In the genomic region with DNA sequence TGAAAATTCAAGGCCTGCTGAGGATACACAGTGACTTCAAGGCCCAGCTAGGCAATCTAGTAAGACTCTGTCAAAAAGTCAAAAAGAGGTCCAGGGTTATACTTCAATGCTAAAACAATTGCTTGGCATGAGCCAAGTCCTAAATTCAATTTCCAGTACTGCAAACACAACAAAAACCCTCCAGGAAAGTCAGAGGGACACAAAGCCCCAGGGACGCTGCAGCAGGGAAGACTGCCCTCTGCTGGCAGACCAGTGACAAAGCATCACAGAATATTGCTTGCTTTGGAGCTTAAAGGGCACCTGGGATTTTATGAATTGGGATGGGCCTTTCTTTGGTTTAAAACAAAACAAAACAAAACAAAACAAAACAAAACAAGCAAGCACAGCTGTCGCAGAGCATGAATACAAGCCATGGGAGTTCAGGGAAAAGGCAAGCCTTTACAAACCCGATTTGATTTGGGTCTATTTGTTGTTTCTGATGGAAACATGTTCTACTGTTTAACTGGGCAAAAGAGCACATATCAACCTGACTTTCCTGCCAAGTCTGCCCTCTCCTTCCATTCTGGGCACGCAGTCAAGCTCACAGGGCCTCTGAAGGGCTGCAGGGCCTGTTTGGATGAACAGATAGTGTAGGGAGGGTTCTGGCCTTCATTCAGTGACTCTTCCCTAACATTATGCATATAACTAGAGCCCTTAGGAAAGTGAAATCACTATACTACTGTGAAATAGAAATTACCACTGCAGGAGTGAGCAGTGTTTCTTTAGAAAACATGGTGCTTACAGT, we compare ENCODE assay signal across 8 mouse cellular contexts. TPM values are rescaled to one million over a fixed set of nuclear protein-coding genes. Genes with fewer than 3 reads are reported as not detected.
DNase-seq lines count a peak whose midpoint lies in the region; ATAC-seq and TF ChIP-seq lines count a peak whose summit lies in the region.

No protein-coding gene starts in this region.

- peaks cover 48% of the 10 kb centered on the region for H3K36me3 ChIP-seq in forebrain, embryonic 10.5 days (replicated peaks)
- peaks cover 18% of the 10 kb centered on the region; the same call in 1 of the 2 replicates for H3K36me3 ChIP-seq in forebrain, embryonic 13.5 days (ENCODE audit: poor library complexity, severe bottlenecking)

- ATAC-seq in forebrain, embryonic 13.5 days = no peak
- ATAC-seq in megakaryocyte-erythroid progenitor cell, adult 5-6 weeks (replicated peaks; ENCODE audit: low FRiP score, low TSS enrichment, poor library complexity, severe bottlenecking) = peak; percentile 78

- H3K27me3 ChIP-seq in forebrain, embryonic 10.5 days (ENCODE audit: poor library complexity, severe bottlenecking) = peaks cover 10% of the 10 kb centered on the region
- no peaks in the 10 kb centered on the region for H3K27me3 ChIP-seq in forebrain, embryonic 13.5 days

- H3K9ac ChIP-seq in forebrain, embryonic 13.5 days = no peak overlapping the region

- no peaks in the 10 kb centered on the region for H3K9me3 ChIP-seq in forebrain, embryonic 10.5 days
- H3K9me3 ChIP-seq in forebrain, embryonic 13.5 days (replicated peaks) = no peaks in the 10 kb centered on the region

- TF ChIP-seq CTCF in lung, adult 2 months (IDR thresholded peaks at IDR 0.05; ENCODE audit: insufficient read depth, low read length) = peak; percentile 76

- DNase-seq in forebrain, embryonic 10.5 days (ENCODE audit: extremely low spot score, low spot score) = peak; percentile 15
- no peak for DNase-seq in lung, adult 2 months
- DNase-seq in lung, postnatal 36 days = no peak
- peak; percentile 52 for DNase-seq in adrenal gland, postnatal 10 days
- DNase-seq in forelimb bud, embryonic 11.5 days (ENCODE audit: low read depth, low spot score) = peak; percentile 26
- no peak for DNase-seq in kidney, postnatal 25 days

- no peak overlapping the region for H3K4me2 ChIP-seq in forebrain, embryonic 13.5 days

- no peak overlapping the region for H3K4me3 ChIP-seq in forebrain, embryonic 10.5 days
- H3K4me3 ChIP-seq in forebrain, embryonic 13.5 days = no peak overlapping the region
- H3K4me3 ChIP-seq in lung, adult 2 months (replicated peaks; ENCODE audit: extremely low read depth, low read depth, low read length) = no peak overlapping the region

- TF ChIP-seq POLR2A in lung, adult 2 months (IDR thresholded peaks at IDR 0.05; ENCODE audit: borderline replicate concordance, extremely low read depth, low read depth, low read length) = no peak

- H3K27ac ChIP-seq in forebrain, embryonic 10.5 days = no peak overlapping the region
- no peak overlapping the region for H3K27ac ChIP-seq in forebrain, embryonic 13.5 days

- 37% methylated on average over 4 of the region's 4 CpGs for WGBS in forebrain, embryonic 10.5 days
- 40% methylated on average over 4 of the region's 4 CpGs for WGBS in forebrain, embryonic 13.5 days
- WGBS in lung, adult 2 months = 34% methylated on average over 4 of the region's 4 CpGs

- no peaks in the 10 kb centered on the region for H3K4me1 ChIP-seq in forebrain, embryonic 10.5 days
- no peaks in the 10 kb centered on the region for H3K4me1 ChIP-seq in forebrain, embryonic 13.5 days
- H3K4me1 ChIP-seq in lung, adult 2 months (ENCODE audit: control insufficient read depth, insufficient read depth, low read length) = no peaks in the 10 kb centered on the region

RNA-seq across cellular contexts. Expression of a gene that starts 16.3 kb away (rescaled TPM):
- polyA plus RNA-seq in forebrain, embryonic 10.5 days (2016; fragmentation: Nextera tagmentation; extraction: Ambion mirVana) = 19.4 and 20.3 TPM in 2 replicates
- polyA plus RNA-seq in forebrain, embryonic 13.5 days (2015; fragmentation: Nextera tagmentation; extraction: Ambion mirVana) = 23.7 TPM in 2 replicates
- 11.5 and 15.6 TPM in 2 replicates for polyA plus RNA-seq in lung, adult 2 months (2012; rRNA removed)
- total RNA-seq in adrenal gland, postnatal 10 days (2021) = 10 to 100 TPM; 67.1 to 73.8 TPM
- 11.9 and 15.8 TPM in 2 replicates for total RNA-seq in megakaryocyte-erythroid progenitor cell, adult 5-6 weeks (2014; fragmentation: Nextera tagmentation)
- 34.9 and 45.0 TPM in 2 replicates for total RNA-seq in megakaryocyte-erythroid progenitor cell, adult 5-6 weeks (2017)

RNA-seq across cellular contexts. Expression of a gene that starts 29.1 kb away (rescaled TPM):
- polyA plus RNA-seq in forebrain, embryonic 10.5 days (2016; fragmentation: Nextera tagmentation; extraction: Ambion mirVana) = 62.5 and 65.3 TPM in 2 replicates
- polyA plus RNA-seq in forebrain, embryonic 13.5 days (2015; fragmentation: Nextera tagmentation; extraction: Ambion mirVana) = 90.7 and 96.0 TPM in 2 replicates
- polyA plus RNA-seq in lung, adult 2 months (2012; rRNA removed) = 9.0 and 12.2 TPM in 2 replicates
- total RNA-seq in adrenal gland, postnatal 10 days (2021) = 10 to 100 TPM; 72.6 to 79.7 TPM
- 34.9 and 54.4 TPM in 2 replicates for total RNA-seq in megakaryocyte-erythroid progenitor cell, adult 5-6 weeks (2014; fragmentation: Nextera tagmentation)
- total RNA-seq in megakaryocyte-erythroid progenitor cell, adult 5-6 weeks (2017) = 26.4 and 42.6 TPM in 2 replicates

RNA-seq across cellular contexts. Expression of a gene that starts 42.7 kb away (rescaled TPM):
- 16.9 and 18.1 TPM in 2 replicates for polyA plus RNA-seq in forebrain, embryonic 10.5 days (2016; fragmentation: Nextera tagmentation; extraction: Ambion mirVana)
- 14.9 and 15.8 TPM in 2 replicates for polyA plus RNA-seq in forebrain, embryonic 13.5 days (2015; fragmentation: Nextera tagmentation; extraction: Ambion mirVana)
- 2.7 and 4.9 TPM in 2 replicates for polyA plus RNA-seq in lung, adult 2 months (2012; rRNA removed)
- total RNA-seq in adrenal gland, postnatal 10 days (2021) = 10 to 100 TPM; 24.4 to 31.0 TPM
- 21.0 and 27.3 TPM in 2 replicates for total RNA-seq in megakaryocyte-erythroid progenitor cell, adult 5-6 weeks (2014; fragmentation: Nextera tagmentation)
- 49.8 and 64.6 TPM in 2 replicates for total RNA-seq in megakaryocyte-erythroid progenitor cell, adult 5-6 weeks (2017)

Comparison
In these comparisons a context has a peak if more than half of its experiments do, and no peak if none do; other contexts are left out.
1. DNase-seq: peak in forebrain, embryonic 10.5 days (single experiment), adrenal gland, postnatal 10 days (single experiment) and forelimb bud, embryonic 11.5 days (single experiment); none in lung, adult 2 months (single experiment), lung, postnatal 36 days (single experiment) and kidney, postnatal 25 days (0 of 2).